Mouse (Mus musculus) hindbrain, embryonic 10.5 days (tissue): ENCODE results near the gene Isg20l2. TPM values are rescaled to one million over a fixed set of nuclear protein-coding genes. Genes with fewer than 3 reads are reported as not detected.

Experiments used
- DNase-seq: peaks from one replicate; pipeline ENCODE4 v3.0.0-alpha.2; 2017; ENCODE audit warnings: low spot score
- H3K27ac ChIP-seq: fragments of 300-500 bp; sonication (generic); 2 replicates; pipeline ENCODE4 v1.5.1; 2016; ENCODE audit warnings: mild to moderate bottlenecking, moderate library complexity
- H3K27me3 ChIP-seq: fragments of 300-500 bp; sonication (generic); 2 replicates; pipeline ENCODE4 v1.6.1; 2016; ENCODE audit warnings: mild to moderate bottlenecking; ENCODE audit not compliant: poor library complexity, insufficient read depth, severe bottlenecking
- H3K36me3 ChIP-seq: fragments of 300-500 bp; sonication (generic); 2 replicates; pipeline ENCODE4 v1.6.1; 2016; ENCODE audit warnings: mild to moderate bottlenecking, moderate library complexity
- H3K4me1 ChIP-seq: fragments of 300-500 bp; sonication (generic); replicated peaks from 2 replicates; pipeline ENCODE4 v1.6.1; 2016; ENCODE audit warnings: mild to moderate bottlenecking
- H3K4me3 ChIP-seq: fragments of 300-500 bp; sonication (generic); 2 replicates; pipeline ENCODE4 v1.5.1; 2016; ENCODE audit warnings: mild to moderate bottlenecking, moderate library complexity
- H3K9me3 ChIP-seq: fragments of 300-500 bp; sonication (generic); 2 replicates; pipeline ENCODE4 v1.6.1; 2016; ENCODE audit warnings: mild to moderate bottlenecking, moderate library complexity
- WGBS: fragments of 180-500 bp; shearing (Covaris S2); methylation state at CpG from one replicate; pipeline ENCODE4 v1.1.7; 2016; 5-methylcytosine and 5-hydroxymethylcytosine counted together
- polyA plus RNA-seq: library from polyadenylated mRNA; unstranded; fragments of >200 nt; fragmentation: Nextera tagmentation; extraction: Ambion mirVana; gene quantifications from 2 replicates; pipeline ENCODE4 v1.2.1, GENCODE M21; 2016

The Isg20l2 gene
- polyA plus RNA-seq, 1 experiment from 2014 or later = 73.3 TPM

- Histone ChIP-seq H3K36me3 (peaks cover 44% of the 10 kb centered on the region), H3K27ac (peak overlapping the region; percentile 97), H3K27me3 (no peaks in the 10 kb centered on the region), H3K9me3 (no peaks in the 10 kb centered on the region), H3K4me3 (peak overlapping the region; percentile 75), H3K4me1 (peaks cover 68% of the 10 kb centered on the region)
- DNase-seq = peak; percentile 43
- 16% methylated on average over 4 of the region's 4 CpGs for WGBS
Measured at GRCm38 (mm10) chr3:87944838-87945600, 14.9 kb downstream of the Isg20l2 start.

GRCm38 (mm10) chr3:87945781-87946540 lies 15.8 kb downstream of the Isg20l2 start:
- Histone ChIP-seq H3K4me1 (peaks cover 77% of the 10 kb centered on the region), H3K4me3 (peak overlapping the region; percentile 75), H3K9me3 (no peaks in the 10 kb centered on the region), H3K36me3 (peaks cover 35% of the 10 kb centered on the region), H3K27ac (peak overlapping the region; percentile 97), H3K27me3 (no peaks in the 10 kb centered on the region)
- WGBS = 2% methylated on average over 12 of the region's 12 CpGs
- peak; percentile 66 for DNase-seq

- DNase-seq = no peak
- Histone ChIP-seq H3K4me3 (peak overlapping the region; percentile 75), H3K27me3 (no peaks in the 10 kb centered on the region), H3K27ac (peak overlapping the region; percentile 97), H3K36me3 (peaks cover 32% of the 10 kb centered on the region), H3K9me3 (no peaks in the 10 kb centered on the region), H3K4me1 (peaks cover 82% of the 10 kb centered on the region)
- WGBS = 9% methylated on average over 1 of the region's 1 CpGs
Measured at GRCm38 (mm10) chr3:87946541-87946860, 16.4 kb downstream of the Isg20l2 start.

- peak overlapping the region; percentile 97 for H3K27ac ChIP-seq
- WGBS = 1% methylated on average over 26 of the region's 26 CpGs
- no peak for DNase-seq
- H3K9me3 ChIP-seq = no peaks in the 10 kb centered on the region
- peaks cover 90% of the 10 kb centered on the region for H3K4me1 ChIP-seq
- peaks cover 32% of the 10 kb centered on the region for H3K36me3 ChIP-seq
- peak overlapping the region; percentile 75 for H3K4me3 ChIP-seq
- H3K27me3 ChIP-seq = no peaks in the 10 kb centered on the region
Measured at GRCm38 (mm10) chr3:87947056-87947810, 17.1 kb downstream of the Isg20l2 start.

DNA sequence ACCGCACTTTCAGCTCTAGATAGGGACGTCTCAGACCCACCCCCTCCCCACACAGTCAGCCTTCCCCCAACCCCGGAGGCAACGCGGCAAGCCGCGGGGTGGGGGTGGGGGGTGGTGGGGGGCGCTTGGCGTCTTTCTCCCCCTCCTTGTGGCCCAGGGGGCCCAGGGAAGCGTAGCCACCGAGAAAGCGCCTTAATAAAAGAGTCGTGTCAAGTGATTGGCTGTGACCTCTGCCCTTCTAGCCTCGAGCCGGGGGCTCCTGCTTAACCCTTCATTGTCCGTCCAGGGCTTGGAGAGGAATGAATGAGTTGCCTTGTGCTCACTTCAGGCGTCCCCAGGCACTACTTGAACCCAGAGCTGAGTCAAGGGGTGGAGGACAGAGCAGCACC lies 17.7 kb downstream of the Isg20l2 start:
- H3K9me3 ChIP-seq = no peaks in the 10 kb centered on the region
- H3K4me1 ChIP-seq = peaks cover 95% of the 10 kb centered on the region
- under 1% methylated on average over 17 of the region's 17 CpGs for WGBS
- H3K27ac ChIP-seq = peak overlapping the region; percentile 97
- peak overlapping the region; percentile 75 for H3K4me3 ChIP-seq
- H3K36me3 ChIP-seq = peaks cover 32% of the 10 kb centered on the region
- DNase-seq = peak; percentile 92
- no peaks in the 10 kb centered on the region for H3K27me3 ChIP-seq

DNA sequence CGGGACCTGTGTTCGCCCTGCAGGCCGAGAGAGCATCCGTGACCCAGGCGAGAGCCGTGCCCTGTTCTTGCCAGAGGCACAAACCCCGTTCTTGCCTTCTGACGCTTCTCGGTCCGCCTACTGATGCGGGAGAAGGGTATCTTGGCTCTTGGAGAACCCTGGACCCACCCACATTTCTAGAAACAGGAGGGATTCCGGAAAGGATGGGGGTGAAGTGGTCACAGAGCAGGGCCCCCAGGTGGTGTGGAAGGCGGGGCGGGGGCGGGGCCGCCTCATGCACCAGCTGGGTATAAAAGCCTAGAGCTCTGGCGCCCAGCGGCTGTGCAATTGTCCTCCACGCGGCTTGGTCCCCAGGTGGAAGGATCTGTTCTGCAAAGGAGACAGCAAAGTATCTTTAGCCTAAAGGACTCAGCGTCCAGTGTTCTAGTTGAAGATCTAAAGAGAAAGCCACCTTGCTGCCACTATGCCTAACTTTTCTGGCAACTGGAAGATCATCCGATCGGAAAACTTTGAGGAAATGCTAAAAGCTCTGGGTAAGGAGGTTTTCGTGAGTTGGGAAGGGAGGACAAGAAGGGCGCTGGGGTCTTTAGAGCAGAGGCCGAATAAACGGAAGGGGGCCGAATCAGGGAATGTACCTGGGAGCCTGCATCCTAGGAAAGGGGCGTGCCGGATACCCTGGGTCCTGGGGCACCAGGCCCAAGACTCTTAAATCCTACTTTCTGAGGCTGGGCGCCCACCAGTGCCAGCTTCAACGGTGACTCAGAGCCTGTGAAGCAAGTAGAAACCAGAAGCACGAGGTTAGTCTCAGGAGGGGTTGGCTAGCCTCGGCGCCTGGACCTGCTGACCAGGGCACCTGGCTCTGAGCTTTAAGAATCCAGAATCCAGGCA lies 18.5 kb downstream of the Isg20l2 start, which contains the start of gene Crabp2:
TSS of gene Crabp2 (plus strand) at position 289 of the 888 bp plus-strand sequence.
- Histone ChIP-seq H3K27ac (peak within 1 kb of the TSS; percentile 97), H3K27me3 (no peaks in the 10 kb centered on the region), H3K9me3 (no peaks in the 10 kb centered on the region), H3K36me3 (peaks cover 32% of the 10 kb centered on the region), H3K4me3 (peak within 1 kb of the TSS; percentile 75), H3K4me1 (peaks cover 100% of the 10 kb centered on the region)
- peak; percentile 81 for DNase-seq
- WGBS = under 1% methylated on average over 35 of the region's 35 CpGs

DNA sequence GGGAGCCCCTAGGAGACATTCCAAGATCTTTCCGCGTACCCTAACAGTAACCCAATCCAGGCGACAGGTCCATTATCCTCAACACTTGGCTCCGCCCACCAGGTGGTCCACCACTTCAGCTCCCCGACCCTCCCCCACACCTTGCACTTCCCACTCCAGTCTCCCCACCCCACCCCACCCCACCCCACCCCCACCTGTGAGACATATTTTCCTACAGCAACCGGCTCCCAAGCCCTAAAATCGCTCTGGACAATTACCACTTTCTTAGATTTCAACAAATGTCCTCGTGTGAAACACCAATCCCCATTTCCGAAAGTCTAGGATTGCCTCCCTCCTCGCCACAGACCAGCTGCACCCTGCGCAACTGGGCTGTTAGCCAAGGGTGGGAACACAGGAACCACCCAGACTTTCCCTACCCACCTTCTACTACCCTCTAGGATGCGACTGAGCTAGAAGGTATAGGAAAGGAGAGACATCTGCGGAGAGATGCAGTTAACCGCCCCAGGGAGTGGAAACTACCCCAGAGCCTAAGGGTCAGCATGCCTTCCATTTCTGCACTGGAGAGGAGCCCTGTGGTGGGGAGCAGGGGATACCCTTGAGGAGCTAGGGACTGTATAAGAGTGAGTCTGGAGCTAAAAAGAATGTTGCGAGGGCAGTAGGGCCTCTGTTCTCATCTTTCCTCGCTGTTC lies 19.3 kb downstream of the Isg20l2 start:
- Histone ChIP-seq H3K27me3 (no peaks in the 10 kb centered on the region), H3K27ac (peak overlapping the region; percentile 97), H3K9me3 (no peaks in the 10 kb centered on the region), H3K36me3 (peaks cover 33% of the 10 kb centered on the region), H3K4me3 (peak overlapping the region; percentile 75), H3K4me1 (peaks cover 93% of the 10 kb centered on the region)
- under 1% methylated on average over 16 of the region's 16 CpGs for WGBS
- DNase-seq = peak; percentile 41

DNA sequence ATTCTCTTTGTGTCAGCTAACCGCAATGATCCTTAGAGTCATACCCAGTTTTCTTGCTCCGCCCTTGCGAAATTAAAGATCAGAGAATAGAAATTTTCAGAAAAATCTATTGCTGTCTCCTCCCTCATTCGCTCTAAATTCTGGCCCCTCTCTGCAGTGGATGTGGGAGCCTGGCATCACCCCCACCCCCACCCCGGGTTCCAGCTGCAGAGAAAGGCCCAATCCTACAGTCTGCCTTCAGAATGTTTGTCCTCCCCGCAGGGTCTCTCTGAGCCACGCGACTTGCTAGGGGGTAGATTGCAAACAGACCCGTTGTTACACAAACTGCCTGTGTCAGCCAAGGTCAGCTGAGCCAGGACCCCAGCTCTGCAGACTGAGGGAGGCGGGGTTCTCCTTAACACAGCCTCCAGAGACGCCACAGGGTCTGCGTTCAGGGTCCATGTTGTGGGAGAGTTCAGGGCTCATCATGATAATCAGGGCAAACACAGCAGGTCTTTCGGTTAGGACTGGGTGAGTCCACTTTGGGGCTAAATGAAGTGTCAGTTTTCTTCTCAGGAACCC lies 19.9 kb downstream of the Isg20l2 start:
- DNase-seq = peak; percentile 71
- WGBS = 2% methylated on average over 13 of the region's 13 CpGs

GRCm38 (mm10) chr3:87951946-87952345 lies 21.8 kb downstream of the Isg20l2 start:
- H3K4me1 ChIP-seq = peaks cover 74% of the 10 kb centered on the region
- WGBS = 15% methylated on average over 12 of the region's 12 CpGs
- no peak for DNase-seq

More for the DNA sequence above, 19.9 kb downstream of the Isg20l2 start:
- Histone ChIP-seq H3K27me3 (no peaks in the 10 kb centered on the region), H3K27ac (peak overlapping the region; percentile 97), H3K4me3 (peak overlapping the region; percentile 75), H3K9me3 (no peaks in the 10 kb centered on the region), H3K36me3 (peaks cover 37% of the 10 kb centered on the region), H3K4me1 (peaks cover 87% of the 10 kb centered on the region)

DNA sequence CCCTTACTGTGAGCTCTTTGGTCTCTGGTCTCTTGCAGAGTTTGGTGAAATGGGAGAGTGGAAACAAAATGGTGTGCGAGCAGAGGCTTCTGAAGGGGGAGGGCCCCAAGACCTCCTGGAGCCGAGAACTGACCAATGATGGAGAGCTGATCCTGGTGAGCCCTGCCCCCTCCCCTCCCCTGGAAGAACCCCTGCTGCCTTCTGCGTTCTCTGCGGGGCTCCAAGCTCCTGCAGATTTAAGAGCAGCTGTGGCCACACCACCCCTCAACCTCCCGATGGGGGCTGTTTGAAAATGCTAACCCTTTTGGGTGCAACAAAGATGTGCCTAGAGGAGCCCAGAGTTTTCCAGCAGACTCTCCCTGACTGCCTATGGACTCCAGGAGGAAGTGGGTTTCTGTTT lies 22.3 kb downstream of the Isg20l2 start:
- WGBS = 3% methylated on average over 5 of the region's 5 CpGs
- peak; percentile 60 for DNase-seq
- Histone ChIP-seq H3K4me3 (peak overlapping the region; percentile 75), H3K9me3 (no peaks in the 10 kb centered on the region), H3K27ac (peak overlapping the region; percentile 97), H3K36me3 (peaks cover 40% of the 10 kb centered on the region), H3K27me3 (no peaks in the 10 kb centered on the region), H3K4me1 (peaks cover 72% of the 10 kb centered on the region)

More at GRCm38 (mm10) chr3:87951946-87952345, 21.8 kb downstream of the Isg20l2 start:
- no peaks in the 10 kb centered on the region for H3K27me3 ChIP-seq
- H3K4me3 ChIP-seq = peak overlapping the region; percentile 75
- H3K27ac ChIP-seq = peak overlapping the region; percentile 97
- H3K36me3 ChIP-seq = peaks cover 40% of the 10 kb centered on the region
- H3K9me3 ChIP-seq = no peaks in the 10 kb centered on the region

GRCm38 (mm10) chr3:87958056-87958455 lies 27.9 kb downstream of the Isg20l2 start:
- peaks cover 57% of the 10 kb centered on the region for H3K4me1 ChIP-seq
- peak; percentile 74 for DNase-seq
- peak overlapping the region; percentile 94 for H3K27ac ChIP-seq
- WGBS = 0% methylated on average over 1 of the region's 1 CpGs
- H3K27me3 ChIP-seq = no peaks in the 10 kb centered on the region
- H3K9me3 ChIP-seq = no peaks in the 10 kb centered on the region
- H3K36me3 ChIP-seq = peaks cover 23% of the 10 kb centered on the region
- peak overlapping the region; percentile 57; the same call in 1 of the 2 replicates for H3K4me3 ChIP-seq
